Mouse (Mus musculus) midbrain, embryonic 13.5 days (tissue): ENCODE measurements around the gene Enkur. TPM values are rescaled to one million over a fixed set of nuclear protein-coding genes. Genes with fewer than 3 reads are reported as not detected.
"Not testable (repeated sequence)": the region's sequence is repeated elsewhere in the genome, so short reads cannot be mapped to it uniquely, and the experiment has no call there.

Experiments
- ATAC-seq: fragments of 200-750 bp; cut with Nextera tagmentation; 2 replicates; pipeline ENCODE4 v1.8.0; 2017; ENCODE audit warnings: mild to moderate bottlenecking, moderate TSS enrichment, moderate library complexity
- H3K27ac ChIP-seq: fragments of 300-500 bp; sonication (generic); 2 replicates; pipeline ENCODE4 v1.5.1; 2015; ENCODE audit warnings: inconsistent platforms, mild to moderate bottlenecking, moderate library complexity
- H3K27me3 ChIP-seq: fragments of 300-500 bp; sonication (generic); 2 replicates; pipeline ENCODE4 v1.6.1; 2015; ENCODE audit warnings: mild to moderate bottlenecking, inconsistent platforms
- H3K36me3 ChIP-seq: fragments of 300-500 bp; sonication (generic); 2 replicates; pipeline ENCODE4 v1.6.1; 2015; ENCODE audit warnings: mild to moderate bottlenecking, inconsistent platforms
- H3K4me1 ChIP-seq: fragments of 300-500 bp; sonication (generic); replicated peaks from 2 replicates; pipeline ENCODE4 v1.6.1; 2015; ENCODE audit warnings: inconsistent platforms
- H3K4me2 ChIP-seq: fragments of 300-500 bp; sonication (generic); replicated peaks from 2 replicates; pipeline ENCODE4 v1.6.1; 2015; ENCODE audit warnings: moderate library complexity, mild to moderate bottlenecking, inconsistent platforms
- H3K4me3 ChIP-seq: fragments of 300-500 bp; sonication (generic); replicated peaks from 2 replicates; pipeline ENCODE4 v1.5.1; 2015; ENCODE audit warnings: mild to moderate bottlenecking, inconsistent platforms
- H3K9ac ChIP-seq: fragments of 300-500 bp; sonication (generic); replicated peaks from 2 replicates; pipeline ENCODE4 v1.6.1; 2015; ENCODE audit warnings: mild to moderate bottlenecking, inconsistent platforms
- H3K9me3 ChIP-seq: fragments of 300-500 bp; sonication (generic); 2 replicates; pipeline ENCODE4 v1.6.1; 2016; ENCODE audit warnings: mild to moderate bottlenecking, inconsistent platforms
- WGBS: fragments of 180-500 bp; shearing (Covaris S2); methylation state at CpG from one replicate; pipeline ENCODE4 v1.1.7; 2015; 5-methylcytosine and 5-hydroxymethylcytosine counted together
- polyA plus RNA-seq: library from polyadenylated mRNA; unstranded; fragments of >200 nt; fragmentation: Nextera tagmentation; extraction: Ambion mirVana; gene quantifications from 2 replicates; pipeline ENCODE4 v1.2.1, GENCODE M21; 2015

The Enkur gene
- 2.6 and 3.9 TPM in 2 replicates for polyA plus RNA-seq

- Histone ChIP-seq H3K9me3 (no peaks in the 10 kb centered on the region), H3K4me3 (peak within 1 kb of the TSS; percentile 68), H3K36me3 (no peaks in the 10 kb centered on the region), H3K9ac (peak within 1 kb of the TSS; percentile 80), H3K4me2 (peak within 1 kb of the TSS; percentile 80), H3K4me1 (peaks cover 25% of the 10 kb centered on the region), H3K27ac (peak within 1 kb of the TSS; percentile 85), H3K27me3 (no peaks in the 10 kb centered on the region)
- WGBS, result 4% methylated on average over 43 of the region's 43 CpGs
- ATAC-seq, result peak; percentile 99
Measured at GRCm38 (mm10) chr2:21204912-21205830, at the start of gene Enkur, which contains the start of gene Thnsl1. Gene Enkur (minus strand): TSS chr2:21205365. Gene Thnsl1 (plus strand): TSS chr2:21205724.

GRCm38 (mm10) chr2:21254308-21254707 lies 49.1 kb upstream of the Enkur start:
- no peaks in the 10 kb centered on the region for H3K9me3 ChIP-seq
- no peaks in the 10 kb centered on the region for H3K27me3 ChIP-seq
- H3K4me3 ChIP-seq, result no peak overlapping the region
- H3K27ac ChIP-seq, result no peak overlapping the region
- no peak overlapping the region for H3K4me2 ChIP-seq
- no peaks in the 10 kb centered on the region for H3K36me3 ChIP-seq
- no peak overlapping the region for H3K9ac ChIP-seq
- no peak for ATAC-seq
- no peaks in the 10 kb centered on the region for H3K4me1 ChIP-seq

GRCm38 (mm10) chr2:21253644-21254043 lies 48.5 kb upstream of the Enkur start:
- Histone ChIP-seq H3K27ac (no peak overlapping the region), H3K9me3 (no peaks in the 10 kb centered on the region), H3K36me3 (no peaks in the 10 kb centered on the region), H3K4me1 (no peaks in the 10 kb centered on the region), H3K4me3 (no peak overlapping the region), H3K27me3 (no peaks in the 10 kb centered on the region), H3K4me2 (no peak overlapping the region), H3K9ac (no peak overlapping the region)
- no peak for ATAC-seq
- 74% methylated on average over 3 of the region's 3 CpGs for WGBS

- H3K36me3 ChIP-seq, result no peaks in the 10 kb centered on the region
- no peaks in the 10 kb centered on the region for H3K4me1 ChIP-seq
- WGBS, result 91% methylated on average over 2 of the region's 2 CpGs
- H3K9ac ChIP-seq, result no peak overlapping the region
- H3K4me3 ChIP-seq, result no peak overlapping the region
- no peak overlapping the region for H3K4me2 ChIP-seq
- no peak for ATAC-seq
- no peak overlapping the region for H3K27ac ChIP-seq
- H3K9me3 ChIP-seq, result no peaks in the 10 kb centered on the region
- H3K27me3 ChIP-seq, result no peaks in the 10 kb centered on the region
Measured at GRCm38 (mm10) chr2:21245477-21246102, 40.4 kb upstream of the Enkur start.

GRCm38 (mm10) chr2:21244986-21245385 lies 39.8 kb upstream of the Enkur start:
- 86% methylated on average over 4 of the region's 4 CpGs for WGBS

GRCm38 (mm10) chr2:21244104-21244503 lies 38.9 kb upstream of the Enkur start:
- H3K9me3 ChIP-seq, H3K9ac ChIP-seq, H3K4me2 ChIP-seq, H3K27me3 ChIP-seq, H3K36me3 ChIP-seq, H3K4me3 ChIP-seq, H3K4me1 ChIP-seq, H3K27ac ChIP-seq, ATAC-seq: not testable (repeated sequence)
- WGBS, result 83% methylated on average over 4 of the region's 6 CpGs

More at GRCm38 (mm10) chr2:21244986-21245385, 39.8 kb upstream of the Enkur start:
- no peak overlapping the region for H3K27ac ChIP-seq
- no peaks in the 10 kb centered on the region for H3K36me3 ChIP-seq
- no peak for ATAC-seq
- no peaks in the 10 kb centered on the region for H3K9me3 ChIP-seq
- H3K9ac ChIP-seq, result no peak overlapping the region
- no peak overlapping the region for H3K4me2 ChIP-seq
- H3K27me3 ChIP-seq, result no peaks in the 10 kb centered on the region
- no peak overlapping the region for H3K4me3 ChIP-seq
- no peaks in the 10 kb centered on the region for H3K4me1 ChIP-seq

- no peak overlapping the region for H3K9ac ChIP-seq
- no peaks in the 10 kb centered on the region for H3K4me1 ChIP-seq
- no peaks in the 10 kb centered on the region for H3K36me3 ChIP-seq
- no peaks in the 10 kb centered on the region for H3K27me3 ChIP-seq
- no peak overlapping the region for H3K4me2 ChIP-seq
- 80% methylated on average over 5 of the region's 5 CpGs for WGBS
- H3K27ac ChIP-seq, result no peak overlapping the region
- H3K9me3 ChIP-seq, result no peaks in the 10 kb centered on the region
- no peak for ATAC-seq
- no peak overlapping the region for H3K4me3 ChIP-seq
Measured at GRCm38 (mm10) chr2:21236846-21237245, 31.7 kb upstream of the Enkur start.

GRCm38 (mm10) chr2:21235844-21236386 lies 30.8 kb upstream of the Enkur start:
- H3K9me3 ChIP-seq, result no peaks in the 10 kb centered on the region
- no peak overlapping the region for H3K4me2 ChIP-seq
- WGBS, result 93% methylated on average over 4 of the region's 4 CpGs

GRCm38 (mm10) chr2:21234871-21235648 lies 29.9 kb upstream of the Enkur start:
- no peak overlapping the region for H3K9ac ChIP-seq
- no peaks in the 10 kb centered on the region for H3K36me3 ChIP-seq
- no peak overlapping the region for H3K4me2 ChIP-seq
- no peaks in the 10 kb centered on the region for H3K4me1 ChIP-seq
- H3K4me3 ChIP-seq, result no peak overlapping the region
- H3K27ac ChIP-seq, result no peak overlapping the region
- H3K9me3 ChIP-seq, result no peaks in the 10 kb centered on the region
- 86% methylated on average over 9 of the region's 9 CpGs for WGBS
- no peaks in the 10 kb centered on the region for H3K27me3 ChIP-seq
- ATAC-seq, result no peak

More at GRCm38 (mm10) chr2:21235844-21236386, 30.8 kb upstream of the Enkur start:
- Histone ChIP-seq H3K4me3 (no peak overlapping the region), H3K27ac (no peak overlapping the region), H3K36me3 (no peaks in the 10 kb centered on the region), H3K4me1 (no peaks in the 10 kb centered on the region), H3K9ac (no peak overlapping the region), H3K27me3 (no peaks in the 10 kb centered on the region)
- no peak for ATAC-seq

- Histone ChIP-seq H3K9ac (no peak overlapping the region), H3K27ac (no peak overlapping the region), H3K27me3 (no peaks in the 10 kb centered on the region), H3K4me3 (no peak overlapping the region), H3K4me1 (no peaks in the 10 kb centered on the region), H3K4me2 (no peak overlapping the region), H3K9me3 (no peaks in the 10 kb centered on the region), H3K36me3 (no peaks in the 10 kb centered on the region)
- WGBS, result 83% methylated on average over 3 of the region's 3 CpGs
- no peak for ATAC-seq
Measured at GRCm38 (mm10) chr2:21231147-21231546, 26.0 kb upstream of the Enkur start.

- Histone ChIP-seq H3K4me1 (no peaks in the 10 kb centered on the region), H3K27me3 (no peaks in the 10 kb centered on the region), H3K4me3 (no peak overlapping the region), H3K4me2 (no peak overlapping the region), H3K36me3 (no peaks in the 10 kb centered on the region; the same call in 1 of the 2 replicates), H3K27ac (no peak overlapping the region), H3K9ac (no peak overlapping the region), H3K9me3 (no peaks in the 10 kb centered on the region)
- WGBS, result 64% methylated on average over 2 of the region's 2 CpGs
- ATAC-seq, result no peak
Measured at GRCm38 (mm10) chr2:21230276-21230675, 25.1 kb upstream of the Enkur start.
